Mouse (Mus musculus) neural tube, embryonic 12.5 days (tissue): ENCODE results near the gene Olfr1046. TPM values are rescaled to one million over a fixed set of nuclear protein-coding genes. Genes with fewer than 3 reads are reported as not detected.

Experiments
- polyA plus RNA-seq: library from polyadenylated mRNA; unstranded; fragments of >200 nt; fragmentation: Nextera tagmentation; extraction: Ambion mirVana; gene quantifications from 2 replicates; pipeline ENCODE4 v1.2.1, GENCODE M21; 2016

Gene Olfr1046
- polyA plus RNA-seq, 1 experiment from 2014 or later, result not detected

Other genes starting within 250 kb of the Olfr1046 start
- gene Olfr1029, start 245.4 kb downstream of the Olfr1046 start, polyA plus RNA-seq, result not detected in 2 replicates
- gene Olfr1030, start 240.0 kb downstream of the Olfr1046 start, polyA plus RNA-seq, result not detected in 2 replicates
- gene Olfr1031, start 229.0 kb downstream of the Olfr1046 start, polyA plus RNA-seq, result not detected in 2 replicates
- not detected in 2 replicates for gene Olfr1032, start 213.8 kb downstream of the Olfr1046 start, polyA plus RNA-seq
- not detected in 2 replicates for gene Olfr1033, start 198.7 kb downstream of the Olfr1046 start, polyA plus RNA-seq
- not detected in 2 replicates for gene Olfr1034, start 173.5 kb downstream of the Olfr1046 start, polyA plus RNA-seq
- gene Olfr1036, start 145.3 kb downstream of the Olfr1046 start, polyA plus RNA-seq, result not detected in 2 replicates
- gene Olfr1037, start 131.9 kb downstream of the Olfr1046 start, polyA plus RNA-seq, result not detected in 2 replicates
- gene Olfr1039, start 83.4 kb downstream of the Olfr1046 start, polyA plus RNA-seq, result not detected in 2 replicates
- gene Olfr1040, start 72.6 kb downstream of the Olfr1046 start, polyA plus RNA-seq, result not detected in 2 replicates
- gene Olfr1042, start 57.5 kb downstream of the Olfr1046 start, polyA plus RNA-seq, result not detected in 2 replicates
- gene Olfr1043, start 51.8 kb downstream of the Olfr1046 start, polyA plus RNA-seq, result not detected in 2 replicates
- not detected in 2 replicates for gene Olfr1044, start 41.5 kb downstream of the Olfr1046 start, polyA plus RNA-seq
- gene Olfr52, start 33.6 kb downstream of the Olfr1046 start, polyA plus RNA-seq, result not detected in 2 replicates
- not detected in 2 replicates for gene Olfr1045, start 16.3 kb downstream of the Olfr1046 start, polyA plus RNA-seq
- not detected in 2 replicates for gene Olfr1047, start 12.1 kb upstream of the Olfr1046 start, polyA plus RNA-seq
- gene Olfr1048, start 21.0 kb upstream of the Olfr1046 start, polyA plus RNA-seq, result not detected in 2 replicates
- not detected in 2 replicates for gene Olfr1049, start 39.0 kb upstream of the Olfr1046 start, polyA plus RNA-seq
- gene Olfr1051, start 59.8 kb upstream of the Olfr1046 start, polyA plus RNA-seq, result not detected in 2 replicates
- gene Olfr1052, start 73.1 kb upstream of the Olfr1046 start, polyA plus RNA-seq, result not detected in 2 replicates
- gene Olfr1053, start 96.0 kb upstream of the Olfr1046 start, polyA plus RNA-seq, result not detected in 2 replicates
- gene Olfr1054, start 116.1 kb upstream of the Olfr1046 start, polyA plus RNA-seq, result not detected in 2 replicates
- not detected in 2 replicates for gene Olfr1055, start 131.0 kb upstream of the Olfr1046 start, polyA plus RNA-seq
- gene Olfr1056, start 143.2 kb upstream of the Olfr1046 start, polyA plus RNA-seq, result not detected in 2 replicates
- gene Olfr1057, start 159.1 kb upstream of the Olfr1046 start, polyA plus RNA-seq, result not detected in 2 replicates
- gene Olfr1058, start 169.2 kb upstream of the Olfr1046 start, polyA plus RNA-seq, result not detected in 2 replicates
- not detected in 2 replicates for gene Olfr1061, start 194.7 kb upstream of the Olfr1046 start, polyA plus RNA-seq
- gene Olfr1062, start 207.4 kb upstream of the Olfr1046 start, polyA plus RNA-seq, result not detected in 2 replicates
- gene Olfr1065, start 231.3 kb upstream of the Olfr1046 start, polyA plus RNA-seq, result not detected in 2 replicates
- gene Olfr1066, start 237.0 kb upstream of the Olfr1046 start, polyA plus RNA-seq, result not detected in 2 replicates